Mouse (Mus musculus) thymus, postnatal 4 days (tissue): ENCODE measurements around the gene Artn.

ENCODE experiments used
- DNase-seq: peaks from one replicate; pipeline ENCODE4 v3.0.0; 2021

The Artn gene

DNA sequence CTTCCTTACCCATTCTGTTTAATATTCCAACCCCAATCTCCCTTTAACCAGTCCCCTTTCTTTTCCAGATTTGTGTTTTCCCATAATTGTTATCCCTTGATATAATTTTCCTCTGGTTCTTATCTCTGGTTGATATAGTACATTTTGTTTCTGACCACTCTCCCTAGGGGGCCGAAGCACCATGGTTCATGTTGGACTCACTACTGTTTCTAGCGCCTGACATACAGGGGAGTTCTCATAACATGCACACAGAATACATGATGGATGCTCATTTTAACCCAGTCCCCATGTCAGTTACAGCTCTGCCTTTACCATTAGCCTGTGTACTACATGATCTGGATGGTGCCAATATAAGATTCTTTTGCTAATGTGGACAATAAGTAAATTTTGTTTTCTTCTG, 41.6 kb downstream of the Artn start:
- no peak for DNase-seq

- peak; percentile 95 for DNase-seq
Measured at GRCm38 (mm10) chr4:117887133-117887532, 42.4 kb downstream of the Artn start, which contains the start of gene Atp6v0b. Atp6v0b (minus strand) TSS chr4:117887333.

GRCm38 (mm10) chr4:117886644-117887043, 42.9 kb downstream of the Artn start:
- DNase-seq = no peak

DNA sequence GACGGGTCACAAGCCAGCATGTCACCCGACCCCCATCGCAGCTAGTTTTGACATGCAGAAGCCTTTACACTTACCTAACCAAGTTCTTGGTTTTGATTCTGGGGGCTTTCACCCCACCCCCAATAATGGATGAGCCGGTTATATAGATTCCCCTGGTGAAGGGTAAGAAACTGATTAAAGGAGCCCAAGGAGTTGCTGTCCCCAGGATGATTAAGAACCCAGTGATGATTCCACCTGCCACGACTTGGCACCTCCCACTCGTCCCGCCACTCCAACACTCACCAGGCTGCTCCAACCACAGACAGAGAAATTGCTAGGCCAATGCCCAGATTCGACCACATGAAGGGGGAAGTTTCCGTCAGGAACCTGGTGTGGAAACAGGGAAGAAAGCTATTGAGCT, 43.6 kb downstream of the Artn start:
- DNase-seq = no peak

DNA sequence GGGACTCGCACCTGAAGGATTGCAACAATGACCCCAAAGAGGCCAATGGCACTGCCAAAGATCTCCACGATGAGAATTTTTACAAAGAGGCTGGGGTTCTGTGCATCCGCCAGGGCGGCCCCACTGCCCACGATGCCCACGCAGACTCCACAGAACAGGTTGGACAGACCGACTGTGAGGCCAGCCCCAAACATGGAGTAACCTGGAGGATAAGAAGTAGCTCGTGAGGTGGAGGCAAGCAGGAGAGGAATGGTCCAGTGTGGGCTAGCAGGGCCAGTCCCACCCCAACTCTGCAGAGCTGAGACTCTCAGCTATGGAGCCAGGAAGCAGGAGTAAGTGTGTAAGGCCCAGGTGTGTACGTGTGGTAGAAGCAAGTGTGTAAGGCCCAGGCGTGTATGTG, 44.5 kb downstream of the Artn start:
- DNase-seq = no peak

DNA sequence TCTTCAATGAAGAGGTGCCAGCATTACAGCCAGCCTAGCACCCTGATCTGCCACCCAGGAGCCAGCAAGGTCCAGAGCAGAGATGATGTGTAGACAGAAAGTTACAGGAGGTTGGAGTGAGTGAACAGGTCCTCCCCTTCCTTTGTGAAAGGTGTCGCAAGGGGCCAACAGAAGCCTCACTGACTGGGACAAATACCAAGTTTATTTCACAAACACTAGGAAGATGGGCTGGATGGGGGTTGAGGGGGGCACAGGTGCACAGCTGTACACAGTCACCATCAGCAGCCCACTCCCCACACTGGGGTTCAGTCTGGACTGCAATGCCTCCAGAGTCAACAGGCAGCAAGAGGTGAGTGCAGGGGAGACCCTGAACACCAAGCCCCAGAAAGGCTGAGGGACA, 45.4 kb downstream of the Artn start:
- no peak for DNase-seq

GRCm38 (mm10) chr4:117882701-117883691, 46.6 kb downstream of the Artn start, which contains the start of gene B4galt2:
B4galt2 (minus strand) TSS chr4:117883487.
- peak; percentile 70 for DNase-seq

DNA sequence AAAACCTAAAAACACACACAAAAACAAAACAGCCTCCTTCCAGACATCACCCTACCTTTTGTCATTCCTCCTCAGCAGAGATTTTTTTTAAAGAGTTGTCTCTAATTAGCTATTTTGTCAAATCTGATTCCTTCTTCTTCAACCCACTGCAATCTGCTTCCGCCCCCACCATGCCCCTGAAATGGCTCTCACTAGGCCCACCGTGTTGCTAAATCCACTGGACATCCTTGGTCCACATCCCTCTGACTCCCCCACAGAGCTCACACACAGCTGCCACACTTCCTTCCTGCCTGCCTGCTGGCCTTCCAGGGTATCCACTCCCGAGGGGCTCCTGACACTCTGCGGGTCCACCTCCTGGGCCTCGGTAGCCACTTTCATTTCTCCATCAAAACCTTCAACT, 50.9 kb downstream of the Artn start:
- DNase-seq = no peak

GRCm38 (mm10) chr4:117878301-117878700, 51.3 kb downstream of the Artn start:
- peak; percentile 82 for DNase-seq
